ENCODE assay signal across 8 mouse cellular contexts in genomic region chr9:7184172-7184896, GRCm38 (mm10). TPM values are rescaled to one million over a fixed set of nuclear protein-coding genes. Genes with fewer than 3 reads are reported as not detected.
DNase-seq lines count a peak whose midpoint lies in the region; ATAC-seq and TF ChIP-seq lines count a peak whose summit lies in the region.

Dync2h1 (minus strand) TSS chr9:7184446.
Dcun1d5 (plus strand) TSS chr9:7184520.

- H3K36me3 ChIP-seq in ES-E14 (ENCODE audit: control insufficient read depth, insufficient read depth, low read length, poor library complexity, severe bottlenecking), result no peaks in the 10 kb centered on the region
- H3K36me3 ChIP-seq in forebrain, embryonic 15.5 days, result 0 out of 2 replicates have a peak, but pooled peaks cover 2% of the 10 kb centered on the region

- peak within 1 kb of the TSS; percentile 81 to 86 for H3K4me3 ChIP-seq in ES-E14 (ENCODE audit: insufficient read depth in 1 of 2, low read depth in 1 of 2, low read length in 2 of 2, poor library complexity in 1 of 2, severe bottlenecking in 1 of 2)
- H3K4me3 ChIP-seq in forebrain, embryonic 15.5 days, result peak within 1 kb of the TSS; percentile 79
- peak within 1 kb of the TSS; percentile 71 for H3K4me3 ChIP-seq in lung, adult 2 months (replicated peaks; ENCODE audit: extremely low read depth, low read depth, low read length)

- ATAC-seq in forebrain, embryonic 15.5 days (replicated peaks), result peak; percentile 99
- ATAC-seq in neutrophil, adult 5-6 weeks (ENCODE audit: extremely low read depth, insufficient number of reproducible peaks, low FRiP score, poor library complexity, severe bottlenecking), result peak; percentile 97

- H3K4me1 ChIP-seq in ES-E14 (ENCODE audit: control insufficient read depth in 2 of 2, insufficient read depth in 2 of 2, low read length in 2 of 2, poor library complexity in 1 of 2), result peaks cover 0 to 2% of the 10 kb centered on the region in 2 experiments; a peak in 1 of 4 replicates
- peaks cover 32% of the 10 kb centered on the region for H3K4me1 ChIP-seq in forebrain, embryonic 15.5 days
- no peaks in the 10 kb centered on the region; the same call in 1 of the 2 replicates for H3K4me1 ChIP-seq in lung, adult 2 months (ENCODE audit: control insufficient read depth, insufficient read depth, low read length)

- peak within 1 kb of the TSS; percentile 94 for H3K9ac ChIP-seq in ES-E14 (ENCODE audit: insufficient read depth, low read depth, low read length, poor library complexity, severe bottlenecking)
- peak within 1 kb of the TSS; percentile 88 for H3K9ac ChIP-seq in forebrain, embryonic 15.5 days (replicated peaks)

- H3K9me3 ChIP-seq in ES-E14 (ENCODE audit: control insufficient read depth, insufficient read depth, low read depth, low read length), result no peaks in the 10 kb centered on the region
- H3K9me3 ChIP-seq in forebrain, embryonic 15.5 days, result no peaks in the 10 kb centered on the region

- no peaks in the 10 kb centered on the region for H3K27me3 ChIP-seq in forebrain, embryonic 15.5 days

- peak; percentile 79; the same call in 1 of the 2 replicates for TF ChIP-seq POLR2A in lung, adult 2 months (IDR thresholded peaks at IDR 0.05; ENCODE audit: borderline replicate concordance, extremely low read depth, low read depth, low read length)

- H3K4me2 ChIP-seq in forebrain, embryonic 15.5 days (replicated peaks), result peak within 1 kb of the TSS; percentile 66

- no peak for TF ChIP-seq CTCF in lung, adult 2 months (IDR thresholded peaks at IDR 0.05; ENCODE audit: insufficient read depth, low read length)

- DNase-seq in ES-E14 (ENCODE audit: low read depth, low spot score), result peak; percentile 88
- peak; percentile 91 for DNase-seq in cerebellum, adult 11-12 months
- DNase-seq in heart, postnatal 25 days (ENCODE audit: low spot score), result peak; percentile 85
- peak; percentile 89 to 95 for DNase-seq in layer of hippocampus, adult 18-20 months (ENCODE audit: low spot score in 2 of 2)
- DNase-seq in lung, adult 2 months, result peak; percentile 92
- DNase-seq in thymus, adult 18-20 months, result peak; percentile 83 to 87

- in situ Hi-C loops in ES-E14 (cut with MboI; ENCODE audit: low sequenced_read_pairs in 2 of 2, unreplicated experiment in 2 of 2), result no loop called here

- WGBS in forebrain, embryonic 15.5 days, result under 1% methylated on average over 43 of the region's 62 CpGs
- under 1% methylated on average over 62 of the region's 62 CpGs for WGBS in lung, adult 2 months

- peak within 1 kb of the TSS; percentile 83 for H3K27ac ChIP-seq in ES-E14 (ENCODE audit: insufficient read depth, low read depth, low read length, poor library complexity, severe bottlenecking)
- H3K27ac ChIP-seq in forebrain, embryonic 15.5 days (replicated peaks), result peak within 1 kb of the TSS; percentile 94

- intact Hi-C loops in heart, postnatal 25 days (cut with DNase I), result no loop called here

TF ChIP-seq in ES-E14, 5 proteins besides CTCF, POLR2A, EP300 and RAD21:
- TF ChIP-seq CHD2 (IDR thresholded peaks at IDR 0.05; ENCODE audit: low read depth, low read length) (peak; percentile 67; the same call in 1 of the 2 replicates), ZNF384 (IDR thresholded peaks at IDR 0.05; ENCODE audit: low read depth, low read length) (no peak), HCFC1 (IDR thresholded peaks at IDR 0.05; ENCODE audit: borderline replicate concordance, insufficient read depth, low read length) (peak; percentile 75; the same call in 1 of the 2 replicates)

RNA-seq across cellular contexts. Expression of gene Dync2h1, which starts in this region (rescaled TPM):
- total RNA-seq in ES-E14 (2012; rRNA removed), result 6.4 and 7.0 TPM in 2 replicates
- 21.1 and 23.2 TPM in 2 replicates for polyA plus RNA-seq in forebrain, embryonic 15.5 days (2015; fragmentation: Nextera tagmentation; extraction: Ambion mirVana)
- 1 to 10 TPM; 1.5 to 2.2 TPM for total RNA-seq in heart, postnatal 25 days (2021)
- 10 to 100 TPM; 28.0 to 29.4 TPM for total RNA-seq in layer of hippocampus, adult 18-20 months (2021)
- 1.2 and 1.3 TPM in 2 replicates for polyA plus RNA-seq in lung, adult 2 months (2012; rRNA removed)
- total RNA-seq in neutrophil, adult 5-6 weeks (2017), result 5.4 and 7.2 TPM in 2 replicates

RNA-seq across cellular contexts. Expression of gene Dcun1d5, which starts in this region (rescaled TPM):
- 33.8 and 57.1 TPM in 2 replicates for total RNA-seq in ES-E14 (2012; rRNA removed)
- 119 and 132 TPM in 2 replicates for polyA plus RNA-seq in forebrain, embryonic 15.5 days (2015; fragmentation: Nextera tagmentation; extraction: Ambion mirVana)
- total RNA-seq in heart, postnatal 25 days (2021), result 10 to 100 TPM; 55.8 to 61.7 TPM
- total RNA-seq in layer of hippocampus, adult 18-20 months (2021), result 10 to 100 TPM; 73.2 to 75.6 TPM
- polyA plus RNA-seq in lung, adult 2 months (2012; rRNA removed), result 16.5 and 23.9 TPM in 2 replicates
- total RNA-seq in neutrophil, adult 5-6 weeks (2017), result 78.9 and 91.6 TPM in 2 replicates

Comparison
In these comparisons a context has a peak if more than half of its experiments do, and no peak if none do; other contexts are left out.
1. Peak in every context shown above with its lines: DNase-seq, ATAC-seq, H3K4me3 ChIP-seq and H3K27ac ChIP-seq.